Mouse (Mus musculus) G1E (cell line): ENCODE data around the gene Ccdc146.

Source experiments
- CTCF ChIP-seq: IDR thresholded peaks from 2 replicates; pipeline ENCODE4 v1.5.1; 2012; ENCODE audit warnings: low read depth, low read length, inconsistent platforms, mixed read lengths
- GATA1 ChIP-seq: IDR thresholded peaks from 2 replicates; pipeline ENCODE4 v1.6.1; 2012; ENCODE audit warnings: borderline replicate concordance, low read length, inconsistent platforms, mixed read lengths

- TF ChIP-seq CTCF (no peak), GATA1 (no peak)
Measured at GRCm38 (mm10) chr5:21288658-21289435, 135.6 kb downstream of the Ccdc146 start.
